Mouse (Mus musculus): ENCODE results near the gene Ctsf. TPM values are rescaled to one million over a fixed set of nuclear protein-coding genes. Genes with fewer than 3 reads are reported as not detected.
A peak's percentile ranks its signal among the peaks of the same experiment; 100 is the strongest.

Ctsf gene
- polyA plus RNA-seq, 1 experiment from 2014 or later, result 52.5 TPM

DNA sequence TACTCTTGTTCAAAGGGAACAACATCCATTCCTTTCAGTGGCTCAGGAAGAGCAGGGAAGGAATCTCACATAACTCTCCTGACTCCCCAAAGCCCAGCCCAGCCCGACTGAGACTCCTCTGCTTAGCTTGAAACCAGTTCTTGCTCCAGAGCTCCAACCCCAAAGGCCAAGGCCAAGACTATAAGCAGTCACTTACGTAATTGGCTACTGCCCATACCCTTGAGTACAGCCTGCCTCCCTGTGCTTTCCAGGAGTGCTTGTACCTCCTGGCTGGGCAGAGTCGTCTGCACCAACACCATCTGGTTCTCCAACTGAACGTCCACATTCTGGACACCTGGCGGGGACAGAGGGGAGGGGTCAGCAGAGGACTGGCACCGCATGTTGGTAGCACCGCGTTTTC lies 21.0 kb upstream of the Ctsf start:
- Histone ChIP-seq H3K4me3 (no peak overlapping the region), H3K27ac (no peak overlapping the region), H3K36me3 (peaks cover 23% of the 10 kb centered on the region), H3K9me3 (no peaks in the 10 kb centered on the region), H3K4me1 (replicated peaks) (peaks cover 15% of the 10 kb centered on the region), H3K27me3 (ENCODE audit: insufficient read depth, poor library complexity, severe bottlenecking) (no peaks in the 10 kb centered on the region)
- WGBS, result 88% methylated on average over 8 of the region's 8 CpGs
- no peak for DNase-seq (ENCODE audit: low spot score)

DNA sequence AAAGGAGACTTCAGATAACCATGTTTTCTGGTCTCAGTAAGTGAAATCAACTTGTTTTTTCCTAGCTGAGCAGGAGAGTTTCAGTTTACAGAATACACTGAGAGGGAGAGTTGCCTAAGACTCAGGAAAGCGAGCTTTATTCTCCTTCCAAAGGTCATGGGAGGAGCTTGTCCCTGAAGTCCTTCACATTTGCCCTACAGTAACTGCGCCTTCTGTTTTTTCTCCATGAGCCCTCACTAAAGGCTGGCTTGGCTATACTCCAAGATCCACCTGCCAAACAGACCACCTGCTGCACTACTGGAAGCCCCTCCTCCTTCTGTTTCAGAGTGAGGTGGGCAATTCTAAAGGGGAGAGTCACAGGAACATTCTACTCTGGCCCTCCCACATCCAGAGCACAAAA lies 18.8 kb upstream of the Ctsf start:
- WGBS, result 78% methylated on average over 2 of the region's 2 CpGs
- H3K9me3 ChIP-seq, result no peaks in the 10 kb centered on the region
- DNase-seq (ENCODE audit: low spot score), result no peak
- H3K4me1 ChIP-seq (replicated peaks), result peaks cover 24% of the 10 kb centered on the region
- peaks cover 17% of the 10 kb centered on the region for H3K27me3 ChIP-seq (ENCODE audit: insufficient read depth, poor library complexity, severe bottlenecking)
- no peak overlapping the region for H3K27ac ChIP-seq
- H3K4me3 ChIP-seq, result no peak overlapping the region
- peaks cover 23% of the 10 kb centered on the region for H3K36me3 ChIP-seq

- Histone ChIP-seq H3K27ac (no peak overlapping the region), H3K4me3 (no peak overlapping the region), H3K27me3 (ENCODE audit: insufficient read depth, poor library complexity, severe bottlenecking) (peaks cover 27% of the 10 kb centered on the region), H3K36me3 (peaks cover 19% of the 10 kb centered on the region), H3K4me1 (replicated peaks) (peaks cover 24% of the 10 kb centered on the region), H3K9me3 (no peaks in the 10 kb centered on the region)
- DNase-seq (ENCODE audit: low spot score), result no peak
- 95% methylated on average over 6 of the region's 6 CpGs for WGBS
Observed at GRCm38 (mm10) chr19:4837049-4837448, 17.9 kb upstream of the Ctsf start.

DNA sequence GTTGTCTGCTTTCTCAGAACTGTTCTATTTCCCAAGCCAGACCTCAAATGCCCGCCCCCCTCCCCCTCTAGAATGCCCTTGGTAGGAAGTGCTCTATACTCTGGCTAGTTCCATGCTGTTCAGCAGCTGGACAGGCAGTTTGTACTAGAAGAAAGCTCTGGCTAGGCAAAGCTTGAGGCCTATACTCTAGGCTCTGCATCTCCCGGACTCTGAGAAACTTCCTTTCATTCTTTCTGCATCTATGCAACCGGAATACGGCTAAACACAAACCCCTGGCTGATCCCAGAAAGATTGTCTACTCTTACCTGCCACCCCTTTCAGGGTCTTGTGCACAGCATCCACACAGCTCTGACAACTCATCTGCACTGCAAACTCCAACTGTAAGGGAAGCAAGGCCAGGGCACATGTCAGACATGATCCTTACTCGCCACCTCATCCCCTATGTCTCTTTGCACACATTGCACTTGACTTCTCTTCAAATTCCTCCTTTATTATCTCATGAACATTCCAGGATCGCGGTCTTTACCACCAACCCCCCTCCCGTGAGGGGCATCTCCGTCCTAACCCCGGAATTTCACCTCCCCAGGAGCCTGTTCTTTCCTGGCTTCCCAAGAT lies 16.3 kb upstream of the Ctsf start:
- H3K4me3 ChIP-seq, result peak overlapping the region; percentile 62
- H3K36me3 ChIP-seq, result peaks cover 7% of the 10 kb centered on the region; the same call in 1 of the 2 replicates
- peaks cover 20% of the 10 kb centered on the region for H3K4me1 ChIP-seq (replicated peaks)
- DNase-seq (ENCODE audit: low spot score), result no peak
- H3K9me3 ChIP-seq, result no peaks in the 10 kb centered on the region
- peaks cover 32% of the 10 kb centered on the region for H3K27me3 ChIP-seq (ENCODE audit: insufficient read depth, poor library complexity, severe bottlenecking)
- 33% methylated on average over 10 of the region's 10 CpGs for WGBS
- H3K27ac ChIP-seq, result peak overlapping the region; percentile 82

DNA sequence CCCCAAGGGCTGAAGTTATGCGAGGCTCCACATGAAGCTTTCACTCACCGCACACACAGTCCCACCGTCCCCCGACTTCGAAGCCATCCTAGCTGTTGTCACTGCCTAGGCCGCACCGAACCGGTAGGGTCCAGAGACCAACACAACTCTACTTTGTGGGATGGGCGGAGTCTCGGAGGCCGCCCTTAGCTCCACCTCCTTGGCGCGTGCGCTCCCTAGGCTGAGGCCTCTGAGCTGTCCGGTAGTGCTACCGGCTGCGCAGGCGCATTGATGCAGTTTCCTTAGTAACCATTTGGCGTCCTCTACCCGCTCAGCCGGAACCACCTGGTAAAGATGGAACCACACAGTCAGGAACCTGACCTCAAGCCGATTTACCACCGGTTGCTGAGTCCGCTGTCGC lies 15.8 kb upstream of the Ctsf start, which contains the start of the genes Ccs and Ccdc87:
Gene Ccs, minus strand, starts transcription at position 184 of the 400 bp plus-strand sequence.
Gene Ccdc87, plus strand, starts transcription at position 218 of the 400 bp plus-strand sequence.
- 0% methylated on average over 25 of the region's 25 CpGs for WGBS
- peak; percentile 94 for DNase-seq (ENCODE audit: low spot score)
- H3K27ac ChIP-seq, result peak within 1 kb of the TSS; percentile 82

DNA sequence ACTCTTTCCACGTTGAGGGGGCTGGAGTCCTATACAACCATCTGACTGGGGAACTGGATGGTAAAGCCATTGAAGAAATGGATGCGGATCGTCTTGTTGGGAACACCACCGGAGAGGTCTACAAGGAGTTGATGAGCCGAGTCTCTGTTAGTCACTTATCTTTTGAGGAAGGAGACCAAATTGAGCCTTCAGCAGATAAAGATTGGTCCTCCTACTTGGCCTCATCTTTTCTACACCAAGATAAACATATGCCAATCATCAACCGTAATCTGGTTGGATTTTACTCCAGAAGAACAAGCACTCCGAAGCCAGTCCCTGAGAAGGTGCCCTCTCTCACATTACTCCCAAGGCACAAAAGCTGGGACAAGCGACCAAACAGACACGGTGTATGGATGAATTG lies 14.1 kb upstream of the Ctsf start:
- no peak for DNase-seq (ENCODE audit: low spot score)
- no peaks in the 10 kb centered on the region for H3K9me3 ChIP-seq
- peaks cover 3% of the 10 kb centered on the region; the same call in 1 of the 2 replicates for H3K36me3 ChIP-seq

More for the DNA sequence above, 15.8 kb upstream of the Ctsf start, which contains the start of the genes Ccs and Ccdc87:
- Histone ChIP-seq H3K4me1 (replicated peaks) (peaks cover 20% of the 10 kb centered on the region), H3K27me3 (ENCODE audit: insufficient read depth, poor library complexity, severe bottlenecking) (peaks cover 32% of the 10 kb centered on the region), H3K4me3 (peak within 1 kb of the TSS; percentile 62), H3K9me3 (no peaks in the 10 kb centered on the region), H3K36me3 (peaks cover 4% of the 10 kb centered on the region; the same call in 1 of the 2 replicates)

DNA sequence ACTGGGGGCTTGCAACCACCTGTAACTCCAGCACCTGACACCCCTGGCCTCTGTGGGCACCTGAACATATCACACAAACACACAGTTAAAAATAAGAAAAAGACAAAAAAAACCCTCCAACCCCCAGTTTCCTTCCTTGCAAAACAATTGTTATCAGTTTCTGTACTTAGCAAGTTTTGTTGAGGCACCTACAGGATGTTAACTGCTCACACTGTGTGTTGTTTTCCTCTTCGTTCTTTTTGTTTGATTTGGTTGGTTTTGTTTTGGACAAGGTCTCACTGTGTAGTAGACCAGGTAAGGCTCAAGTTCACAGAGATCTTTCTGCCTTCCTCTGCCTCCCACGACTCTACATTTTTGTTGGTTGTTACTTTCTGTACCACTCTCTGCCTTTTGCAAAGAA lies 12.3 kb upstream of the Ctsf start:
- no peak for DNase-seq (ENCODE audit: low spot score)
- Histone ChIP-seq H3K27ac (no peak overlapping the region), H3K4me1 (replicated peaks) (peaks cover 20% of the 10 kb centered on the region), H3K27me3 (ENCODE audit: insufficient read depth, poor library complexity, severe bottlenecking) (peaks cover 32% of the 10 kb centered on the region), H3K4me3 (no peak overlapping the region), H3K36me3 (no peaks in the 10 kb centered on the region), H3K9me3 (no peaks in the 10 kb centered on the region)
- 82% methylated on average over 2 of the region's 2 CpGs for WGBS

More for the DNA sequence above, 14.1 kb upstream of the Ctsf start:
- Histone ChIP-seq H3K4me3 (no peak overlapping the region), H3K27me3 (ENCODE audit: insufficient read depth, poor library complexity, severe bottlenecking) (peaks cover 32% of the 10 kb centered on the region), H3K4me1 (replicated peaks) (peaks cover 20% of the 10 kb centered on the region), H3K27ac (no peak overlapping the region)
- 86% methylated on average over 9 of the region's 9 CpGs for WGBS

GRCm38 (mm10) chr19:4845846-4846245 lies 9.1 kb upstream of the Ctsf start:
- WGBS, result 77% methylated on average over 2 of the region's 2 CpGs

GRCm38 (mm10) chr19:4847490-4847889 lies 7.4 kb upstream of the Ctsf start:
- Histone ChIP-seq H3K4me3 (no peak overlapping the region), H3K27me3 (ENCODE audit: insufficient read depth, poor library complexity, severe bottlenecking) (peaks cover under 1% of the 10 kb centered on the region; the same call in 1 of the 2 replicates), H3K9me3 (no peaks in the 10 kb centered on the region), H3K4me1 (replicated peaks) (0 out of 2 replicates have a peak, but pooled peaks cover 3% of the 10 kb centered on the region), H3K27ac (no peak overlapping the region), H3K36me3 (no peaks in the 10 kb centered on the region)
- 40% methylated on average over 7 of the region's 7 CpGs for WGBS
- DNase-seq (ENCODE audit: low spot score), result no peak

More at GRCm38 (mm10) chr19:4845846-4846245, 9.1 kb upstream of the Ctsf start:
- Histone ChIP-seq H3K27me3 (ENCODE audit: insufficient read depth, poor library complexity, severe bottlenecking) (peaks cover 17% of the 10 kb centered on the region), H3K27ac (no peak overlapping the region), H3K9me3 (no peaks in the 10 kb centered on the region), H3K4me1 (replicated peaks) (0 out of 2 replicates have a peak, but pooled peaks cover 3% of the 10 kb centered on the region), H3K4me3 (no peak overlapping the region), H3K36me3 (no peaks in the 10 kb centered on the region)
- DNase-seq (ENCODE audit: low spot score), result no peak

GRCm38 (mm10) chr19:4849800-4850199 lies 5.1 kb upstream of the Ctsf start:
- Histone ChIP-seq H3K4me3 (no peak overlapping the region), H3K36me3 (no peaks in the 10 kb centered on the region), H3K27me3 (ENCODE audit: insufficient read depth, poor library complexity, severe bottlenecking) (no peaks in the 10 kb centered on the region; the same call in 1 of the 2 replicates), H3K9me3 (no peaks in the 10 kb centered on the region), H3K4me1 (replicated peaks) (peaks cover 9% of the 10 kb centered on the region), H3K27ac (no peak overlapping the region)
- WGBS, result 53% methylated on average over 4 of the region's 4 CpGs
- DNase-seq (ENCODE audit: low spot score), result no peak

DNA sequence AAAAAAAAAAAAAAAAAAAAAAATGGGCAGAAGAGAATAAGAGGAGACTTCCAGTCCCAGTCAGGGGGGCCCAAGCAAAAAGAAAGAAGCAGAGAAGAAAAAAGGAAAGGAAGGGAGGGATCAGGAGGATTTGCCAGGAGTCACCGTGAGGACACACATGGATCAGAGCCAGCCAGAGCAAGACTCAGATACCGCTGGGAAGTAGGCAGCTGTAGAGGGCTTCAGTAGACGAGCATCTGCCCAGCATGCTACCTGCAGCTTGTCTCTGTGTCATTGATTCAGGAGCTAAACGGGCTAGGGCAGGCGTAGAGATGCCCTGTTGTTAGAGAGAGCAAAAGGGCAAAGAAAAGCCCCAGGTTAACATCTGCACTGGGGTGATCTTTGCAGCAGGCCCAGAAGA lies 4.6 kb upstream of the Ctsf start:
- H3K27ac ChIP-seq, result no peak overlapping the region
- H3K4me3 ChIP-seq, result no peak overlapping the region
- H3K36me3 ChIP-seq, result no peaks in the 10 kb centered on the region
- H3K9me3 ChIP-seq, result no peaks in the 10 kb centered on the region
- no peak for DNase-seq (ENCODE audit: low spot score)
- no peaks in the 10 kb centered on the region; the same call in 1 of the 2 replicates for H3K27me3 ChIP-seq (ENCODE audit: insufficient read depth, poor library complexity, severe bottlenecking)
- 48% methylated on average over 5 of the region's 5 CpGs for WGBS
- peaks cover 13% of the 10 kb centered on the region for H3K4me1 ChIP-seq (replicated peaks)

DNA sequence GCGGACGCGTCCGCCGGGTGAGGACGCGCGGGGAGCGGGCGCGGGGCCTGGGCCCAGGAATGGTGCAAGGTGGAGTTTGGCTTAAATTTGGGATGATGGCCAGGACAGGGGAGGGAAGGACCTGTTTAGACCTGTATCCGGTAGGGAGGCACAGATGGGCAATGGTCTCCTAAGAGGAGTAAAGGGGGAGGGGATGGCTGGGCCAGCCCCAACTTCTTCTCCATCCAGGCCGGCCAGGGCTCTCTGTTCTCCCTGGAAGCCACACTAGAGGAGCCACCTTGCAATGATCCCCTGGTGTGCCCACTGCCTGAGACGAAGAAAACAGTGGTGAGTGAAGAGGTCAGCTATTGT lies 515 bp downstream of the Ctsf start:
- Histone ChIP-seq H3K9me3 (no peaks in the 10 kb centered on the region), H3K27ac (peak overlapping the region; percentile 85)

DNA sequence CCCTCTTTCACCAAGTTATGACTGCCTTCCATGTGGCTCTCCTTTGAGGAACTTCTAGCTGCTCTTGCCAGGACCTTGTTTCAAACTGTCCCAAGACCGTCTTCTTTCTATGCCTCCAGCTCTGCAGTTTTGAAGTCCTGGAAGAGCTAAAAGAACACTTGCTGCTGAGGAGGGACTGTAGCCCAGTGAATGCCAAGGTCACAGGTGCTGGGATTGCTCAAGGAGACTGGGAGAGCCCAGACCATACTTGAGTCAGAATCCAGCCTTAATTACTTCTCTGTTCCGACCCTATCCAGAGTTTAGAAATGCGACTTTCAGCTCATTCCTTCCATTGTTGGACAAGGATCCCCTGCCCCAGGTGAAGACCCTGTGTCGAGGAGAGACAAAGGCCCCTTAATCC lies 1.0 kb downstream of the Ctsf start:
- Histone ChIP-seq H3K27me3 (ENCODE audit: insufficient read depth, poor library complexity, severe bottlenecking) (peaks cover 8% of the 10 kb centered on the region; the same call in 1 of the 2 replicates), H3K4me1 (replicated peaks) (peaks cover 21% of the 10 kb centered on the region), H3K36me3 (peaks cover 20% of the 10 kb centered on the region), H3K4me3 (peak overlapping the region; percentile 70), H3K27ac (no peak overlapping the region), H3K9me3 (no peaks in the 10 kb centered on the region)
- no peak for DNase-seq (ENCODE audit: low spot score)
- 75% methylated on average over 4 of the region's 4 CpGs for WGBS

More for the DNA sequence above, 515 bp downstream of the Ctsf start:
- Histone ChIP-seq H3K36me3 (peaks cover 18% of the 10 kb centered on the region), H3K27me3 (ENCODE audit: insufficient read depth, poor library complexity, severe bottlenecking) (peaks cover 8% of the 10 kb centered on the region; the same call in 1 of the 2 replicates), H3K4me3 (peak overlapping the region; percentile 70), H3K4me1 (replicated peaks) (peaks cover 22% of the 10 kb centered on the region)
- no peak for DNase-seq (ENCODE audit: low spot score)
- WGBS, result 2% methylated on average over 14 of the region's 14 CpGs
